Mouse (Mus musculus) macrophage (primary cell): ENCODE results near the gene Bcl2l13. TPM values are rescaled to one million over a fixed set of nuclear protein-coding genes. Genes with fewer than 3 reads are reported as not detected.

Experiments used
- H3K27ac ChIP-seq: fragments of 350-480 bp; formaldehyde crosslinking; 2 replicates; pipeline ENCODE4 v1.9.0; 2021
- H3K36me3 ChIP-seq: fragments of 350-480 bp; formaldehyde crosslinking; 2 replicates; pipeline ENCODE4 v1.9.0; 2021; ENCODE audit errors: inconsistent target
- H3K4me3 ChIP-seq: fragments of 350-480 bp; formaldehyde crosslinking; 2 replicates; pipeline ENCODE4 v1.9.0; 2021; ENCODE audit errors: inconsistent target
- H3K79me2 ChIP-seq: fragments of 350-480 bp; formaldehyde crosslinking; 2 replicates; pipeline ENCODE4 v1.9.0; 2021; ENCODE audit errors: inconsistent target
- WGBS: methylation state at CpG from one replicate; pipeline ENCODE4 v1.1.7; 2026; ENCODE audit warnings: inconsistent platforms; ENCODE audit not compliant: missing documents; 5-methylcytosine and 5-hydroxymethylcytosine counted together
- polyA plus RNA-seq: library from polyadenylated mRNA; stranded (reverse); fragments of 250-400 nt; gene quantifications from 3 replicates; pipeline ENCODE4 v1.2.4, GENCODE M21; 2018; ENCODE audit warnings: inconsistent platforms

The Bcl2l13 gene
- polyA plus RNA-seq, 1 experiment from 2014 or later: 12.7 TPM

DNA sequence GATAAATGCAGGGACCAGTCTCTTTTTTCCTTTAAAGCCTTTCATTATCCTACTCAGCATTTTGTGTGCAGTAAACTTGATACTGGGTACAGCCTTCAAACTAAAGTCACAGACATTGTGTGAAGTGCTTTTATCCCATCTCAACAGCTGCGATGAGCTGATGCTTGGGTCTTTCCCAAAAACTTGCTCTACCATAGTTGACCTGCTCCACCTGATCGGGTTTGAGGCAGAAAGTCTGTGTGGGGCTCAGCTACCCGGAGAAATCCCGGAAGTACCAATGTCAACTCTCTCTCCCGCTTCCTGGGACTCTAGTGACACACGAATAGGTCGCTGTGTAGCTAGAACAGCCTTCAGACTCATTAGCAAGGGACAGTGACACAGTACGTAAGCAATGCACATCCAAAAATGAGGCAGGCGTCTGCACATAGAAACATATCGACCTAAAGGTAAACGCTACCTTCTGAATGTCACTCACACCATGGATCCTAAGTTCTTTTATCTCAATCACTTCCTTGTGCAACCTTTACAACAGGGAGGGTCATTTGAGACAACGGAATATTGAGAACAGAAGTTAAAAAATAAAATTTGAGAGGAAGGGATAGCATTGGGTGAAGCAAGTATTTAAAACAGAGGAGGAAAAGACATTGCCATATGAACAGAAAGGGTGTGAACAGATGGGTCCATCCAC, 102.9 kb downstream of the Bcl2l13 start:
- Histone ChIP-seq H3K79me2 (no peaks in the 10 kb centered on the region), H3K36me3 (no peaks in the 10 kb centered on the region), H3K27ac (no peak overlapping the region), H3K4me3 (no peak overlapping the region)
- WGBS: 94% methylated on average over 12 of the region's 12 CpGs

DNA sequence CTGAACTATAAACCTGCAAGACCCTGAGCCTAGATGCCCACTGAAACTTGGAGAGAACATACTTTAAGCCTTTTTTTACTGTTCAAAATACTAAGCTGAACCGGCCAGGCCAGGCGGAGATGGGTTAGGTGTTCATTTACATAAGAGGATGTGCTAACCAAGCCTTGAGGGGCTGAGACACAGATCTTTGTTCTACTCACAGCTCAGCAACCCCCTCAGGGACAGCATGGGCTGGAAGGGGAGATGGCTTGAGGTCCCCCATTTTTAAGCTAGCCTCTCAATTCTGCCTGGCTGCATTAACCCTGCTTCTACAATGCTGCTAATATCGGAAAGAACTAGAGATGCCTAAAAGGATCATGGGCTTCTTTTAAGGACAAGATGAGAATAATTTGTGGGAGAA, 103.8 kb downstream of the Bcl2l13 start:
- Histone ChIP-seq H3K4me3 (no peak overlapping the region), H3K79me2 (no peaks in the 10 kb centered on the region), H3K36me3 (no peaks in the 10 kb centered on the region), H3K27ac (no peak overlapping the region)
- 94% methylated on average over 3 of the region's 3 CpGs for WGBS

- no peaks in the 10 kb centered on the region for H3K36me3 ChIP-seq
- H3K4me3 ChIP-seq: no peak overlapping the region
- no peaks in the 10 kb centered on the region for H3K79me2 ChIP-seq
- WGBS: 95% methylated on average over 7 of the region's 7 CpGs
- no peak overlapping the region for H3K27ac ChIP-seq
Measured at GRCm38 (mm10) chr6:120940446-120941083, 104.6 kb downstream of the Bcl2l13 start.

- no peaks in the 10 kb centered on the region for H3K36me3 ChIP-seq
- H3K4me3 ChIP-seq: no peak overlapping the region
Measured at GRCm38 (mm10) chr6:120941084-120941481, 105.1 kb downstream of the Bcl2l13 start.

GRCm38 (mm10) chr6:120941575-120941974, 105.6 kb downstream of the Bcl2l13 start:
- Histone ChIP-seq H3K27ac (no peak overlapping the region), H3K4me3 (no peak overlapping the region), H3K36me3 (no peaks in the 10 kb centered on the region), H3K79me2 (no peaks in the 10 kb centered on the region)
- 90% methylated on average over 13 of the region's 13 CpGs for WGBS

More at GRCm38 (mm10) chr6:120941084-120941481, 105.1 kb downstream of the Bcl2l13 start:
- Histone ChIP-seq H3K79me2 (no peaks in the 10 kb centered on the region), H3K27ac (no peak overlapping the region)
- WGBS: 90% methylated on average over 6 of the region's 7 CpGs

Other genes starting within 250 kb of the Bcl2l13 start
- not detected in 3 replicates for gene Cecr2, start 169.8 kb upstream of the Bcl2l13 start, polyA plus RNA-seq
- gene Slc25a18, start 62.6 kb upstream of the Bcl2l13 start, polyA plus RNA-seq: 0.07 to 0.12 TPM in 2 of 3 replicates, not detected in the other
- 284 to 395 TPM (median 322 TPM) in 3 replicates for gene Atp6v1e1, start 13.4 kb upstream of the Bcl2l13 start, polyA plus RNA-seq
- 28.7 to 54.6 TPM (median 46.3 TPM) in 3 replicates for gene Bid, start 80.6 kb downstream of the Bcl2l13 start, polyA plus RNA-seq